Mouse (Mus musculus): ENCODE measurements around the gene Dcaf1.

Dcaf1 gene

GRCm38 (mm10) chr9:106881071-106881755 is 59.5 kb downstream of the Dcaf1 start:
- DNase-seq = no peak

GRCm38 (mm10) chr9:106882176-106882575 is 60.5 kb downstream of the Dcaf1 start:
- no peak for DNase-seq

- DNase-seq = no peak
These were observed 61.4 kb downstream of the Dcaf1 start for GRCm38 (mm10) chr9:106883085-106883484.

GRCm38 (mm10) chr9:106884306-106884705 is 62.6 kb downstream of the Dcaf1 start:
- no peak for DNase-seq

GRCm38 (mm10) chr9:106884996-106885900 is 63.6 kb downstream of the Dcaf1 start:
- DNase-seq = peak; percentile 18

- peak; percentile 61 for DNase-seq
These were observed 64.4 kb downstream of the Dcaf1 start for GRCm38 (mm10) chr9:106885901-106886731.

- DNase-seq = peak; percentile 99
These were observed 65.4 kb downstream of the Dcaf1 start, which contains the start of gene Rbm15b for GRCm38 (mm10) chr9:106886828-106887702. Gene Rbm15b, minus strand, starts transcription at chr9:106887428.

- no peak for DNase-seq
These were observed 66.7 kb downstream of the Dcaf1 start for GRCm38 (mm10) chr9:106888346-106888745.

GRCm38 (mm10) chr9:106889321-106889720 is 67.6 kb downstream of the Dcaf1 start:
- DNase-seq = no peak

GRCm38 (mm10) chr9:106890496-106891240 is 69.0 kb downstream of the Dcaf1 start:
- peak; percentile 26 for DNase-seq

GRCm38 (mm10) chr9:106891341-106891741 is 69.7 kb downstream of the Dcaf1 start:
- DNase-seq = no peak

GRCm38 (mm10) chr9:106891829-106892551 is 70.3 kb downstream of the Dcaf1 start, which contains the start of gene Manf:
Gene Manf, minus strand, starts transcription at chr9:106891979.
- DNase-seq = peak; percentile 99

GRCm38 (mm10) chr9:106892552-106892875 is 70.8 kb downstream of the Dcaf1 start:
- DNase-seq = no peak

- DNase-seq = no peak
These were observed 71.7 kb downstream of the Dcaf1 start for GRCm38 (mm10) chr9:106893327-106893726.

- no peak for DNase-seq
These were observed 77.2 kb downstream of the Dcaf1 start for GRCm38 (mm10) chr9:106898901-106899300.

GRCm38 (mm10) chr9:106901596-106901995 is 79.9 kb downstream of the Dcaf1 start:
- DNase-seq = no peak

GRCm38 (mm10) chr9:106903099-106903790 is 81.6 kb downstream of the Dcaf1 start:
- DNase-seq = no peak

GRCm38 (mm10) chr9:106903791-106904134 is 82.1 kb downstream of the Dcaf1 start:
- peak; percentile 54 for DNase-seq

GRCm38 (mm10) chr9:106906597-106906996 is 84.9 kb downstream of the Dcaf1 start:
- no peak for DNase-seq

GRCm38 (mm10) chr9:106908174-106908573 is 86.5 kb downstream of the Dcaf1 start:
- no peak for DNase-seq

Measured in kidney, postnatal 14 days (tissue).